Mouse (Mus musculus) kidney, embryonic 14.5 days (tissue): Measurements from ENCODE around the gene Aldh16a1. TPM values are rescaled to one million over a fixed set of nuclear protein-coding genes. Genes with fewer than 3 reads are reported as not detected.
A peak's percentile ranks its signal among the peaks of the same experiment; 100 is the strongest.

Source experiments
- ATAC-seq: fragments of 200-750 bp; cut with Nextera tagmentation; 2 replicates; pipeline ENCODE4 v1.8.0; 2017; ENCODE audit warnings: moderate number of reproducible peaks, mild to moderate bottlenecking, moderate TSS enrichment, moderate library complexity; ENCODE audit not compliant: low FRiP score, low TSS enrichment
- H3K27ac ChIP-seq: fragments of 300-500 bp; sonication (generic); 2 replicates; pipeline ENCODE4 v1.5.1; 2014; ENCODE audit warnings: low read depth, mild to moderate bottlenecking, low read length, moderate library complexity, mixed read lengths
- H3K27me3 ChIP-seq: fragments of 300-500 bp; sonication (generic); 2 replicates; pipeline ENCODE4 v1.6.1; 2014; ENCODE audit warnings: mild to moderate bottlenecking, low read length; ENCODE audit not compliant: control insufficient read depth, insufficient read depth
- H3K36me3 ChIP-seq: fragments of 300-500 bp; sonication (generic); 2 replicates; pipeline ENCODE4 v1.6.1; 2014; ENCODE audit warnings: low read length, mixed read lengths; ENCODE audit not compliant: control insufficient read depth, insufficient read depth
- H3K4me1 ChIP-seq: fragments of 300-500 bp; sonication (generic); 2 replicates; pipeline ENCODE4 v1.6.1; 2014; ENCODE audit warnings: low read length, mixed read lengths; ENCODE audit not compliant: control insufficient read depth, insufficient read depth
- H3K4me2 ChIP-seq: fragments of 300-500 bp; sonication (generic); replicated peaks from 2 replicates; pipeline ENCODE4 v1.6.1; 2014; ENCODE audit warnings: low read depth, mild to moderate bottlenecking, low read length
- H3K4me3 ChIP-seq: fragments of 300-500 bp; sonication (generic); 2 replicates; pipeline ENCODE4 v1.5.1; 2014; ENCODE audit warnings: mild to moderate bottlenecking, low read length
- H3K9ac ChIP-seq: fragments of 300-500 bp; sonication (generic); 2 replicates; pipeline ENCODE4 v1.6.1; 2014; ENCODE audit warnings: low read depth, mild to moderate bottlenecking, low read length, moderate library complexity
- H3K9me3 ChIP-seq: fragments of 300-500 bp; sonication (generic); 2 replicates; pipeline ENCODE4 v1.6.1; 2016; ENCODE audit warnings: low read length; ENCODE audit not compliant: control insufficient read depth
- WGBS: fragments of 180-500 bp; shearing (Covaris S2); extraction: QIAGEN DNeasy Blood & Tissue Kit; methylation state at CpG from one replicate; pipeline ENCODE4 v1.1.7; 2014; 5-methylcytosine and 5-hydroxymethylcytosine counted together
- polyA plus RNA-seq: library from polyadenylated mRNA; unstranded; fragments of >200 nt; fragmentation: Nextera tagmentation; extraction: Ambion mirVana; gene quantifications from 2 replicates; pipeline ENCODE4 v1.2.1, GENCODE M21; 2014

The Aldh16a1 gene
- polyA plus RNA-seq, 1 experiment from 2014 or later = 58.0 TPM

DNA sequence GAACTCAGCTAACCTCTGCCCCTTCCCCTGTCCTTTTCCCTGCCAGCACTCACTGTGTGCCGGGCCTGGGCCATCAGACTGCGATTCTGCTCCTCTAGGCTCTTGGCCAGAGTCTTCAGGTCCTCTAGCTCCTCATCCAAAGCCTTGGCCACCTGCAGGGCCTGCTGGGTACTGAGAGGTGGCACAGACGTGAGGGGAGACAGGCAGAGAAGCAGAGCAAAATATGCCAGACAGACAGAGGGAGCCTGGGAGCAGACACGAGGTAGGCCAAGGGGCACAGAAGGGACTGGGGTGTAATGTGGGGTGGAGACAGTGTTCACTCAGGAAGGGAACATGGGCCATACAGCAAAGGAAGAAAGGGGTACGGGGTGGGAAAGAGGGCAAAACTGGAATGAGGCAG, 39.0 kb upstream of the Aldh16a1 start:
- Histone ChIP-seq H3K27me3 (peaks cover 15% of the 10 kb centered on the region), H3K36me3 (no peaks in the 10 kb centered on the region), H3K9me3 (no peaks in the 10 kb centered on the region), H3K4me1 (peaks cover 10% of the 10 kb centered on the region), H3K4me2 (no peak overlapping the region), H3K4me3 (no peak overlapping the region), H3K27ac (no peak overlapping the region), H3K9ac (no peak overlapping the region)
- 48% methylated on average over 5 of the region's 5 CpGs for WGBS
- no peak for ATAC-seq

DNA sequence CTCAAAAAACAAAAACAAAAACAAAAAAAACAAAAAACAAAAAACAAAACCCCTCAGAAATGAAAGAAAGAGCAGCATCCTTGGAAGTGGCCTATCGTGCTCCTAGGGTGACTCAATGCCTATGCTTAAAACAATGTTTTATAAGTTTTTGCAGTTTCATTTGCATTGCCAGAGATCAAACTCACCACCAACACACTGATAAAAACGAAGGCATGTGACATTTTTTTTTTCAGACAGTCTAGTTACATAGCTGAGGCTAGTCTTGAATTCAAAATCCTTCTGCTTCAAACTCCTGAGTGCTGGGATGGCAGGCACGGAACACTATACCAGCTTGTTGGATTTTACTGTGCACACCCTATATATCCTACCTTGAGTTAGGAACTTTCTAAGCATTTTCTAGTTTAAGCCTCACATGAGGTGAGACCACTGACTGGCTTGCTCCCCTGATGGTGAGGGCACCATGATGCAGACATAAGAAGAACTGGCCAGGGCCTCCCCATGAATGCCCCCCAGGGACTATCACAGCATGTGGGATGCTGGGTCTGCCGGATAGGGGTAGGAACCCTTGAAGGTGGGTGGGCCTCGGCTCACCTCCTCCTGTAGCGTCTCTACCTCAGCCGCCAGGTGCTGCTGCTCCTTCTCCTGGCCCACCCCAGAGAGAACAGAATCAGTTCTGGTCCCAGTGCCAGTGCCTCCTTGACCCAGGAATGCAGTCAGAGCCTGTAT, 38.4 kb upstream of the Aldh16a1 start:
- Histone ChIP-seq H3K4me2 (no peak overlapping the region), H3K9ac (no peak overlapping the region), H3K27me3 (peaks cover 15% of the 10 kb centered on the region), H3K9me3 (no peaks in the 10 kb centered on the region), H3K36me3 (no peaks in the 10 kb centered on the region), H3K27ac (no peak overlapping the region), H3K4me1 (peaks cover 10% of the 10 kb centered on the region), H3K4me3 (no peak overlapping the region)
- no peak for ATAC-seq
- WGBS = 86% methylated on average over 7 of the region's 7 CpGs

DNA sequence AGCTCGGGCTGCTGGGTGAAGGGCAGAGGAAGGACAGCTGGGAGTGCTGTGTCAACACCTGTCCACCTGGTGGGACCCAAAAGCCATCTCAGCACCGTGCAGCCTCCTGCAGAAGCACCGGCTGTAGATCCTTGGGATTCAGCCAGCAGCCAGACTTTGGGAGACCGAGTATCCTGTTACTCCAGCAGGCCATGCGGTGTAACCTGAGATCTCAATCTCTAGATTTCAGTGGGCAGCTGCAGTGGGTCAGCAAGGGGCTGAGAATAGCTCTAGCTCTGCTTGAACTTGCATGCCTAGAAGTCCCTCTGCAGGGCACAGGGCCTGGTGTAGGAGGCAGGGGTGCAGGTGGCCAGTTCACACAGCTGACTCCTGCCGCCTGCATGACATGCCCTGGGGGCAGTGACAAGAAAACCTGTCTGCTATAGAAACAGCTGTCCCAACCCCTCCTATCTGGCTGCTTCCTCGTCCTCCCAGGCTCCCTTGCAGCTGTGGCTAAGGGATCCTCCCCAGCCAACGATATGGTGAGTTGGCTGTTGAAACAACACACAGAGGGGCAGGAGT, 37.5 kb upstream of the Aldh16a1 start:
- Histone ChIP-seq H3K9ac (no peak overlapping the region), H3K27me3 (peaks cover 17% of the 10 kb centered on the region), H3K27ac (no peak overlapping the region), H3K4me1 (peaks cover 10% of the 10 kb centered on the region), H3K9me3 (no peaks in the 10 kb centered on the region), H3K4me3 (no peak overlapping the region), H3K36me3 (no peaks in the 10 kb centered on the region), H3K4me2 (no peak overlapping the region)
- ATAC-seq = peak; percentile 86
- WGBS = 4% methylated on average over 8 of the region's 8 CpGs

DNA sequence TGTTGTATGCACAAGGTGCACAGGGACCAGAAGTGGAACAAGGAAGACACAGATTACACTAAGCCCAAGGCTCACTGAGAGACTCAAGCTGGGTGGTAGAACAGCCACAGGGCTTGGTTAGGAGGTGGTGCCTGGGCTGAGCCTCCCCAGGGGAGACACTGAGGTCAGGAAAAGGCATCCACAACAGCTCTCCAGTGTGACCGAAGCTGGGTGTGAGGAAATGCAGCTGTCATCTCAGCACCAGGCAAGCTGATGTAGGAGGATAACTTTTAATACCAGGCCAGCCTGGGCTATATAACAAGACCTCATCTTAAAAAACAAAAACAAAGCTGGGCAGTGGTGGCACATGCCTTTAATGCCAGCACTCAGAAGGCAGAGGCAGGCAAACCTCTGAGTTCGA, 36.8 kb upstream of the Aldh16a1 start:
- WGBS = 50% methylated on average over 2 of the region's 2 CpGs
- H3K27me3 ChIP-seq = peaks cover 22% of the 10 kb centered on the region
- H3K9ac ChIP-seq = no peak overlapping the region
- H3K4me2 ChIP-seq = no peak overlapping the region
- no peak overlapping the region for H3K27ac ChIP-seq
- peaks cover 10% of the 10 kb centered on the region for H3K4me1 ChIP-seq
- H3K4me3 ChIP-seq = no peak overlapping the region
- ATAC-seq = no peak
- H3K36me3 ChIP-seq = no peaks in the 10 kb centered on the region
- no peaks in the 10 kb centered on the region for H3K9me3 ChIP-seq

DNA sequence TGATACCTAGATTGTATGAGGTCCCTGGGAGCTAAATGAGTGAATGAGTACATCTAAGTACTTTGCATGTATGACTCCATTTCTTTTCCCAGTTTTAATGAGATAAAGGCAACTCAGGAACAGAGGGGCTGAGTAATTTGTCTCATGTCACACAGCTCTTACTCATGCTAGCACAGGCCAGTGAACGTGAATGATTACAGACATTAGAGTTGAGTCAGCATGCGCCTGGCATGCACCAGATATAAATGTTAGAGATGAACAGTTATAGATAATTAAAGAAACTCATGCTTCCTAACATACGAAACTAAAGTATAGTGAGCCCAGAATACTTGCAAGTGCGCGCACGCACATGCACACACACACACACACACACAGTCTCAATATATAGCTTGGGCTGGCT, 35.8 kb upstream of the Aldh16a1 start:
- Histone ChIP-seq H3K9me3 (no peaks in the 10 kb centered on the region), H3K36me3 (no peaks in the 10 kb centered on the region), H3K9ac (no peak overlapping the region), H3K4me3 (no peak overlapping the region), H3K4me2 (no peak overlapping the region), H3K27ac (no peak overlapping the region), H3K4me1 (peaks cover 10% of the 10 kb centered on the region), H3K27me3 (peaks cover 29% of the 10 kb centered on the region)
- no peak for ATAC-seq
- WGBS = 90% methylated on average over 6 of the region's 6 CpGs

DNA sequence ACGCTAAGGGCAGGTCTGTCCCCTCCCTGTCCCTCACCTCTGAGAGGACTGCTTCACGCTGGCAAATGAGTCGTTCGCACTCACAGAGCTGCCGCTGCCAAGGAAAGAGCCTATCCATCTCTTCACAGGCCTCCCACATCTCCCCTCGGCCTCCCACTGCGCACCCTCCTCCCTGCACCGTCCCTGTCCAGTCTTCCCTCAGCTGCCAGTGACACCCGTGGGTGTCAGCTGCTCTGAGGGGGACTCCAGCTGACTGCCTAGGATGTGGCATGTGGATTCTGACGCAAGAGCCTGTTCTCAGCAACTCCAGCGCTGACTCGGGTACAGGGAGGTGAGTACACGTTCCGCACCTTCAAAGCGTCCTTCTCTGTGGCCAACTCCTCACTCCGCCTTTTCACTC, 35.2 kb upstream of the Aldh16a1 start:
- H3K4me2 ChIP-seq = no peak overlapping the region
- no peak overlapping the region for H3K9ac ChIP-seq
- peaks cover 32% of the 10 kb centered on the region for H3K27me3 ChIP-seq
- no peak overlapping the region for H3K4me3 ChIP-seq
- WGBS = 54% methylated on average over 16 of the region's 16 CpGs
- peaks cover 10% of the 10 kb centered on the region for H3K4me1 ChIP-seq
- no peaks in the 10 kb centered on the region for H3K36me3 ChIP-seq
- H3K9me3 ChIP-seq = no peaks in the 10 kb centered on the region
- no peak overlapping the region for H3K27ac ChIP-seq
- no peak for ATAC-seq

DNA sequence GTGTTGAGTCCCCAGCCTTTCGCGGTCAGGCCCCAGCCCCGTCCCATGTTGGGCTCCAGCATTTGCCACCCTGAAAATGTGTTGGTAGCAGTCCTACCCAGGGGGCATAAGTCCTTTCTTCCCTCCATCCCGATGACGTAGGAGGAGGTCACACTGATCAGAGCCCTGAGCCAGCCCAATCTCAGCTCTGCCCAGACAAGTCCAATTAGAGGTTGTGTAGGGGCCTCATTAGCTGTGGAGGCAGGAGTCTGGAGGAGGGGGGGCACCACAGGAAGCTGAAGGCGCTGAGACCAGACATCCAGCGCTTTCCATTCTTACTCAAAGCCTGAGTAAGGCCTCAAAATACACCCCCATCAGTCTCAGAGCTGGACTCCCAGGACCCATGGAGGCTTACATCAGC, 31.5 kb upstream of the Aldh16a1 start:
- H3K4me1 ChIP-seq = peaks cover 5% of the 10 kb centered on the region; the same call in 1 of the 2 replicates
- no peak for ATAC-seq
- no peaks in the 10 kb centered on the region for H3K36me3 ChIP-seq
- no peak overlapping the region for H3K4me2 ChIP-seq
- 76% methylated on average over 7 of the region's 7 CpGs for WGBS
- H3K27ac ChIP-seq = no peak overlapping the region
- no peaks in the 10 kb centered on the region for H3K9me3 ChIP-seq
- no peak overlapping the region for H3K9ac ChIP-seq
- H3K4me3 ChIP-seq = no peak overlapping the region
- peaks cover 66% of the 10 kb centered on the region for H3K27me3 ChIP-seq

DNA sequence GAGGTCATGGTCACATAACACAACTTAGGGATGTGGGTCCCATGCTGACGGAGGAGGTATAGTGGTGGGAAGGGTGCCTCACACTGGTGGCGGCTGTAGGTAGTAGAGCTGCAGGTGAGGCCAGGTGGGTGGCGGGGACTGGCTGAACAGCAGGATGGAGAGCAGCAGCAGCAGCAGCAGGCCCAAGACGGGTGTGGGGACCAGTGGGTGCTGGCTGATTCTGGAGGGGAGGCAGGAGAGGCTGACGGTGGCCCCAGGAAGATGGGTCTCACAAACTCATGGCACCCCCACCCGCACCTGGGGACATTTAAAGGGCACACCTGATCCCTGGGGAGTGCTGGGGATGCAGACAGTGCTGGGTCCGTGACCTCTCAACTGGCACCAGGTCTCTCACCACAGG, 29.3 kb upstream of the Aldh16a1 start:
- H3K27me3 ChIP-seq = peaks cover 74% of the 10 kb centered on the region
- no peak overlapping the region for H3K4me2 ChIP-seq
- H3K9ac ChIP-seq = no peak overlapping the region
- peaks cover 5% of the 10 kb centered on the region; the same call in 1 of the 2 replicates for H3K4me1 ChIP-seq
- H3K4me3 ChIP-seq = no peak overlapping the region
- H3K27ac ChIP-seq = no peak overlapping the region
- no peak for ATAC-seq
- 74% methylated on average over 7 of the region's 7 CpGs for WGBS
- no peaks in the 10 kb centered on the region for H3K9me3 ChIP-seq
- no peaks in the 10 kb centered on the region for H3K36me3 ChIP-seq

DNA sequence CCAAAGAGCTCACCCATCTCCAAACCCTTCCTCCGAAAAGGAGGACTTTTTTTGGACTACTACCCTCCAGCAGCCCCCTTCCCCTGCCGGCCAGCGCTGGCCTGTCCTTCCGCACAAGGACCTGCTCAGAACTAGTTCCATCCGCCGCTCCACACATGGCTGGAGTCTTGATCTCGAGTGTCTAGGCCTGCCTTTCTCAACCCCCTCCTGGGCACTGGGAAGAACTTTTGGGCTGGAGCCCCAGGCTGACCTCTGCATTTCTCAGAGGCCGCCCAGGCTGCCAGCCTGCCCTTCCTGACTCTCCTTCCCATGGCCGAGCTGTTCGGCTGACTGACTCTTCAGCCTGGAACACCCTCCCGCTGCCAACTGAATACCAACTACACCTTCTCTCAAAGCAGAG, 28.2 kb upstream of the Aldh16a1 start:
- H3K4me1 ChIP-seq = peaks cover 5% of the 10 kb centered on the region; the same call in 1 of the 2 replicates
- WGBS = 8% methylated on average over 11 of the region's 11 CpGs
- no peak overlapping the region for H3K27ac ChIP-seq
- peak; percentile 64 for ATAC-seq
- no peaks in the 10 kb centered on the region for H3K36me3 ChIP-seq
- H3K4me3 ChIP-seq = peak overlapping the region; percentile 20
- H3K9ac ChIP-seq = peak overlapping the region; percentile 13; the same call in 1 of the 2 replicates
- peaks cover 83% of the 10 kb centered on the region for H3K27me3 ChIP-seq
- H3K4me2 ChIP-seq = peak overlapping the region; percentile 38
- no peaks in the 10 kb centered on the region for H3K9me3 ChIP-seq
